Mouse (Mus musculus) forebrain, embryonic 15.5 days (tissue): Measurements from ENCODE around the gene 1700025G04Rik. TPM values are rescaled to one million over a fixed set of nuclear protein-coding genes. Genes with fewer than 3 reads are reported as not detected.
"Not testable (repeated sequence)": the region's sequence is repeated elsewhere in the genome, so short reads cannot be mapped to it uniquely, and the experiment has no call there.

Experiments used
- ATAC-seq: fragments of 200-750 bp; cut with Nextera tagmentation; replicated peaks from 2 replicates; pipeline ENCODE4 v1.8.0; 2017; ENCODE audit warnings: mild to moderate bottlenecking, moderate TSS enrichment, moderate library complexity
- H3K27ac ChIP-seq: fragments of 300-500 bp; sonication (generic); replicated peaks from 2 replicates; pipeline ENCODE4 v1.5.1; 2015; ENCODE audit warnings: mild to moderate bottlenecking, inconsistent platforms
- H3K27me3 ChIP-seq: fragments of 300-500 bp; sonication (generic); 2 replicates; pipeline ENCODE4 v1.6.1; 2015; ENCODE audit warnings: inconsistent platforms
- H3K36me3 ChIP-seq: fragments of 300-500 bp; sonication (generic); 2 replicates; pipeline ENCODE4 v1.6.1; 2015; ENCODE audit warnings: mild to moderate bottlenecking, inconsistent platforms
- H3K4me1 ChIP-seq: fragments of 300-500 bp; sonication (generic); 2 replicates; pipeline ENCODE4 v1.6.1; 2015; ENCODE audit warnings: inconsistent platforms
- H3K4me2 ChIP-seq: fragments of 300-500 bp; sonication (generic); replicated peaks from 2 replicates; pipeline ENCODE4 v1.6.1; 2015; ENCODE audit warnings: mild to moderate bottlenecking, inconsistent platforms
- H3K4me3 ChIP-seq: fragments of 300-500 bp; sonication (generic); 2 replicates; pipeline ENCODE4 v1.5.1; 2015; ENCODE audit warnings: mild to moderate bottlenecking, inconsistent platforms
- H3K9ac ChIP-seq: fragments of 300-500 bp; sonication (generic); replicated peaks from 2 replicates; pipeline ENCODE4 v1.6.1; 2015; ENCODE audit warnings: mild to moderate bottlenecking, inconsistent platforms
- H3K9me3 ChIP-seq: fragments of 300-500 bp; sonication (generic); 2 replicates; pipeline ENCODE4 v1.6.1; 2016; ENCODE audit warnings: inconsistent platforms
- WGBS: fragments of 180-500 bp; shearing (Covaris S2); methylation state at CpG from one replicate; pipeline ENCODE4 v1.1.7; 2015; ENCODE audit warnings: mixed read lengths; 5-methylcytosine and 5-hydroxymethylcytosine counted together
- polyA plus RNA-seq: library from polyadenylated mRNA; unstranded; fragments of >200 nt; fragmentation: Nextera tagmentation; extraction: Ambion mirVana; gene quantifications from 2 replicates; pipeline ENCODE4 v1.2.1, GENCODE M21; 2015

Gene 1700025G04Rik
- polyA plus RNA-seq, 1 experiment from 2014 or later, result 41.2 TPM

GRCm38 (mm10) chr1:151851051-151851848 is 238.7 kb downstream of the 1700025G04Rik start:
- 76% methylated on average over 20 of the region's 20 CpGs for WGBS
- Histone ChIP-seq H3K36me3 (no peaks in the 10 kb centered on the region), H3K27ac (no peak overlapping the region), H3K4me1 (0 out of 2 replicates have a peak, but pooled peaks cover 6% of the 10 kb centered on the region), H3K4me2 (no peak overlapping the region), H3K27me3 (no peaks in the 10 kb centered on the region), H3K4me3 (no peak overlapping the region), H3K9ac (no peak overlapping the region), H3K9me3 (no peaks in the 10 kb centered on the region)
- ATAC-seq, result no peak

- 88% methylated on average over 16 of the region's 16 CpGs for WGBS
- 0 out of 2 replicates have a peak, but pooled peaks cover 6% of the 10 kb centered on the region for H3K4me1 ChIP-seq
These were observed 239.8 kb downstream of the 1700025G04Rik start for GRCm38 (mm10) chr1:151849993-151850608.

GRCm38 (mm10) chr1:151848286-151848685 is 241.6 kb downstream of the 1700025G04Rik start:
- H3K9ac ChIP-seq, result no peak overlapping the region
- no peaks in the 10 kb centered on the region for H3K36me3 ChIP-seq
- H3K4me1 ChIP-seq, result 0 out of 2 replicates have a peak, but pooled peaks cover 6% of the 10 kb centered on the region
- no peaks in the 10 kb centered on the region for H3K27me3 ChIP-seq
- no peak for ATAC-seq
- H3K9me3 ChIP-seq, result no peaks in the 10 kb centered on the region
- WGBS, result 92% methylated on average over 2 of the region's 2 CpGs
- H3K27ac ChIP-seq, result no peak overlapping the region
- H3K4me3 ChIP-seq, result no peak overlapping the region
- H3K4me2 ChIP-seq, result no peak overlapping the region

More at GRCm38 (mm10) chr1:151849993-151850608, 239.8 kb downstream of the 1700025G04Rik start:
- no peak overlapping the region for H3K4me3 ChIP-seq
- H3K27ac ChIP-seq, result no peak overlapping the region
- H3K9ac ChIP-seq, result no peak overlapping the region
- no peaks in the 10 kb centered on the region for H3K36me3 ChIP-seq
- ATAC-seq, result no peak
- no peaks in the 10 kb centered on the region for H3K9me3 ChIP-seq
- H3K4me2 ChIP-seq, result no peak overlapping the region
- H3K27me3 ChIP-seq, result no peaks in the 10 kb centered on the region

- Histone ChIP-seq H3K4me2 (no peak overlapping the region), H3K36me3 (no peaks in the 10 kb centered on the region), H3K4me3 (no peak overlapping the region), H3K4me1 (0 out of 2 replicates have a peak, but pooled peaks cover 3% of the 10 kb centered on the region), H3K27me3 (no peaks in the 10 kb centered on the region), H3K9ac (no peak overlapping the region), H3K27ac (no peak overlapping the region), H3K9me3 (no peaks in the 10 kb centered on the region)
- no peak for ATAC-seq
- WGBS, result 71% methylated on average over 19 of the region's 19 CpGs
These were observed 243.8 kb downstream of the 1700025G04Rik start for GRCm38 (mm10) chr1:151845926-151846782.

GRCm38 (mm10) chr1:151845252-151845832 is 244.6 kb downstream of the 1700025G04Rik start:
- 0 out of 2 replicates have a peak, but pooled peaks cover 3% of the 10 kb centered on the region for H3K4me1 ChIP-seq
- no peaks in the 10 kb centered on the region for H3K9me3 ChIP-seq
- no peak overlapping the region for H3K27ac ChIP-seq
- 52% methylated on average over 17 of the region's 17 CpGs for WGBS
- no peaks in the 10 kb centered on the region for H3K27me3 ChIP-seq
- H3K4me2 ChIP-seq, result no peak overlapping the region
- H3K36me3 ChIP-seq, result no peaks in the 10 kb centered on the region
- no peak overlapping the region for H3K9ac ChIP-seq
- ATAC-seq, result no peak
- no peak overlapping the region for H3K4me3 ChIP-seq

- WGBS, result 100% methylated on average over 1 of the region's 1 CpGs
- not testable (repeated sequence) for H3K4me2 ChIP-seq, ATAC-seq
These were observed 249.6 kb downstream of the 1700025G04Rik start for GRCm38 (mm10) chr1:151840345-151840744.

GRCm38 (mm10) chr1:151835261-151835660 is 254.7 kb downstream of the 1700025G04Rik start:
- peaks cover 11% of the 10 kb centered on the region; the same call in 1 of the 2 replicates for H3K9me3 ChIP-seq
- no peaks in the 10 kb centered on the region for H3K36me3 ChIP-seq
- 89% methylated on average over 4 of the region's 4 CpGs for WGBS
- no peak overlapping the region for H3K4me2 ChIP-seq
- H3K27me3 ChIP-seq, result no peaks in the 10 kb centered on the region
- H3K9ac ChIP-seq, result no peak overlapping the region
- H3K27ac ChIP-seq, result no peak overlapping the region
- H3K4me1 ChIP-seq, result no peaks in the 10 kb centered on the region
- ATAC-seq, result no peak
- H3K4me3 ChIP-seq, result no peak overlapping the region

More at GRCm38 (mm10) chr1:151840345-151840744, 249.6 kb downstream of the 1700025G04Rik start:
- not testable (repeated sequence) for H3K9me3 ChIP-seq, H3K4me3 ChIP-seq, H3K4me1 ChIP-seq, H3K27me3 ChIP-seq, H3K36me3 ChIP-seq, H3K27ac ChIP-seq, H3K9ac ChIP-seq

- ATAC-seq, result no peak
- 89% methylated on average over 3 of the region's 3 CpGs for WGBS
- H3K9ac ChIP-seq, result no peak overlapping the region
- no peak overlapping the region for H3K27ac ChIP-seq
- H3K4me2 ChIP-seq, result no peak overlapping the region
- no peak overlapping the region for H3K4me3 ChIP-seq
- peaks cover 11% of the 10 kb centered on the region; the same call in 1 of the 2 replicates for H3K9me3 ChIP-seq
- H3K27me3 ChIP-seq, result no peaks in the 10 kb centered on the region
- H3K4me1 ChIP-seq, result no peaks in the 10 kb centered on the region
- no peaks in the 10 kb centered on the region for H3K36me3 ChIP-seq
These were observed 258.1 kb downstream of the 1700025G04Rik start for GRCm38 (mm10) chr1:151831791-151832190.

- Histone ChIP-seq H3K27ac (no peak overlapping the region; the same call in 1 of the 2 replicates), H3K4me3 (no peak overlapping the region), H3K36me3 (no peaks in the 10 kb centered on the region), H3K27me3 (no peaks in the 10 kb centered on the region), H3K9ac (no peak overlapping the region), H3K4me2 (no peak overlapping the region), H3K4me1 (peaks cover 11% of the 10 kb centered on the region), H3K9me3 (no peaks in the 10 kb centered on the region)
- 44% methylated on average over 7 of the region's 7 CpGs for WGBS
- ATAC-seq, result 0 out of 2 replicates have a peak, but pooled peaks have one; percentile 36
These were observed 264.9 kb downstream of the 1700025G04Rik start for GRCm38 (mm10) chr1:151825065-151825464.

GRCm38 (mm10) chr1:151820457-151820856 is 269.5 kb downstream of the 1700025G04Rik start:
- Histone ChIP-seq H3K27ac (no peak overlapping the region), H3K4me2 (no peak overlapping the region), H3K9me3 (no peaks in the 10 kb centered on the region), H3K9ac (no peak overlapping the region), H3K4me3 (no peak overlapping the region), H3K27me3 (no peaks in the 10 kb centered on the region), H3K36me3 (peaks cover 13% of the 10 kb centered on the region), H3K4me1 (peaks cover 13% of the 10 kb centered on the region)
- peak; percentile 44; the same call in 1 of the 2 replicates for ATAC-seq
- 29% methylated on average over 5 of the region's 5 CpGs for WGBS

GRCm38 (mm10) chr1:151819190-151819589 is 270.7 kb downstream of the 1700025G04Rik start:
- H3K27me3 ChIP-seq, result no peaks in the 10 kb centered on the region
- H3K4me1 ChIP-seq, result 0 out of 2 replicates have a peak, but pooled peaks cover 5% of the 10 kb centered on the region
- H3K4me2 ChIP-seq, result no peak overlapping the region
- WGBS, result 92% methylated on average over 7 of the region's 7 CpGs
- H3K9me3 ChIP-seq, result no peaks in the 10 kb centered on the region
- H3K36me3 ChIP-seq, result peaks cover 13% of the 10 kb centered on the region
- no peak for ATAC-seq
- no peak overlapping the region for H3K27ac ChIP-seq
- no peak overlapping the region for H3K4me3 ChIP-seq
- H3K9ac ChIP-seq, result no peak overlapping the region
